Mouse (Mus musculus): ENCODE data around the gene Mad1l1.

The Mad1l1 gene

GRCm38 (mm10) chr5:140324058-140324457 is 2.7 kb upstream of the Mad1l1 start:
- DNase-seq (ENCODE audit: inconsistent ontology term): no peak

- DNase-seq (ENCODE audit: inconsistent ontology term): peak; percentile 72
These were observed 614 bp upstream of the Mad1l1 start for GRCm38 (mm10) chr5:140321756-140322575.

- DNase-seq (ENCODE audit: inconsistent ontology term): no peak
These were observed 4.6 kb downstream of the Mad1l1 start for GRCm38 (mm10) chr5:140316716-140317115.

- no peak for DNase-seq (ENCODE audit: inconsistent ontology term)
These were observed 13.8 kb downstream of the Mad1l1 start for GRCm38 (mm10) chr5:140307602-140308001.

- no peak for DNase-seq (ENCODE audit: inconsistent ontology term)
These were observed 15.3 kb downstream of the Mad1l1 start for GRCm38 (mm10) chr5:140306016-140306415.

GRCm38 (mm10) chr5:140298291-140298690 is 23.1 kb downstream of the Mad1l1 start:
- no peak for DNase-seq (ENCODE audit: inconsistent ontology term)

- DNase-seq (ENCODE audit: inconsistent ontology term): no peak
These were observed 29.2 kb downstream of the Mad1l1 start for GRCm38 (mm10) chr5:140292152-140292551.

- no peak for DNase-seq (ENCODE audit: inconsistent ontology term)
These were observed 32.2 kb downstream of the Mad1l1 start for GRCm38 (mm10) chr5:140289161-140289560.

- peak; percentile 33 for DNase-seq (ENCODE audit: inconsistent ontology term)
These were observed 33.1 kb downstream of the Mad1l1 start for GRCm38 (mm10) chr5:140288287-140288686.

GRCm38 (mm10) chr5:140284761-140285160 is 36.6 kb downstream of the Mad1l1 start:
- DNase-seq (ENCODE audit: inconsistent ontology term): no peak

- DNase-seq (ENCODE audit: inconsistent ontology term): no peak
These were observed 37.3 kb downstream of the Mad1l1 start for GRCm38 (mm10) chr5:140284011-140284410.

GRCm38 (mm10) chr5:140282900-140283299 is 38.5 kb downstream of the Mad1l1 start:
- no peak for DNase-seq (ENCODE audit: inconsistent ontology term)

GRCm38 (mm10) chr5:140282376-140282775 is 39.0 kb downstream of the Mad1l1 start:
- DNase-seq (ENCODE audit: inconsistent ontology term): no peak

GRCm38 (mm10) chr5:140280205-140280604 is 41.1 kb downstream of the Mad1l1 start:
- no peak for DNase-seq (ENCODE audit: inconsistent ontology term)

GRCm38 (mm10) chr5:140276779-140277178 is 44.6 kb downstream of the Mad1l1 start:
- DNase-seq (ENCODE audit: inconsistent ontology term): no peak

- no peak for DNase-seq (ENCODE audit: inconsistent ontology term)
These were observed 50.2 kb downstream of the Mad1l1 start for GRCm38 (mm10) chr5:140270976-140271685.

GRCm38 (mm10) chr5:140268396-140268795 is 53.0 kb downstream of the Mad1l1 start:
- DNase-seq (ENCODE audit: inconsistent ontology term): no peak

- no peak for DNase-seq (ENCODE audit: inconsistent ontology term)
These were observed 54.3 kb downstream of the Mad1l1 start for GRCm38 (mm10) chr5:140267061-140267460.

- DNase-seq (ENCODE audit: inconsistent ontology term): no peak
These were observed 56.4 kb downstream of the Mad1l1 start for GRCm38 (mm10) chr5:140264825-140265575.

- peak; percentile 53 for DNase-seq (ENCODE audit: inconsistent ontology term)
These were observed 57.3 kb downstream of the Mad1l1 start for GRCm38 (mm10) chr5:140263754-140264749.

- no peak for DNase-seq (ENCODE audit: inconsistent ontology term)
These were observed 59.0 kb downstream of the Mad1l1 start for GRCm38 (mm10) chr5:140262401-140262800.

Measured in Muller cell, postnatal 12 days (primary cell).